Mouse (Mus musculus) testis, adult 2 months (tissue): Measurements from ENCODE around the gene Lrrc28. TPM values are rescaled to one million over a fixed set of nuclear protein-coding genes. Genes with fewer than 3 reads are reported as not detected.

ENCODE experiments used
- H3K27ac ChIP-seq: fragments of 200-500 bp; 2 replicates; pipeline ENCODE4 v1.5.1; 2012; ENCODE audit warnings: low read depth, low read length; ENCODE audit not compliant: control insufficient read depth, insufficient read depth
- H3K27me3 ChIP-seq: fragments of 200-500 bp; 2 replicates; pipeline ENCODE4 v1.6.1; 2012; ENCODE audit warnings: mild to moderate bottlenecking, low read length, moderate library complexity; ENCODE audit not compliant: control insufficient read depth, insufficient read depth
- H3K36me3 ChIP-seq: fragments of 200-500 bp; 2 replicates; pipeline ENCODE4 v1.6.1; 2012; ENCODE audit warnings: mild to moderate bottlenecking, low read length; ENCODE audit not compliant: control insufficient read depth, insufficient read depth
- H3K4me1 ChIP-seq: fragments of 200-500 bp; 2 replicates; pipeline ENCODE4 v1.6.1; 2012; ENCODE audit warnings: low read length; ENCODE audit not compliant: control insufficient read depth, insufficient read depth
- H3K4me3 ChIP-seq: fragments of 200-500 bp; 2 replicates; pipeline ENCODE4 v1.5.1; 2012; ENCODE audit warnings: low read depth, mild to moderate bottlenecking, low read length, moderate library complexity, mixed read lengths; ENCODE audit not compliant: control insufficient read depth
- CTCF ChIP-seq: fragments of 200-500 bp; IDR thresholded peaks from 2 replicates; pipeline ENCODE4 v1.5.1; 2012; ENCODE audit warnings: low read depth, mild to moderate bottlenecking, inconsistent platforms, low read length, moderate library complexity; ENCODE audit not compliant: control insufficient read depth, insufficient read depth, insufficient replicate concordance
- POLR2A ChIP-seq: fragments of 200-500 bp; IDR thresholded peaks from 2 replicates; pipeline ENCODE4 v1.6.1; 2012; ENCODE audit warnings: low read depth, mild to moderate bottlenecking, inconsistent platforms, low read length, moderate library complexity; ENCODE audit not compliant: control insufficient read depth
- polyA plus RNA-seq: library from polyadenylated mRNA; depleted of rRNA; stranded (reverse); fragments of >200 nt; gene quantifications from 2 replicates; pipeline ENCODE4 v1.2.3, GENCODE M21; 2012

Gene Lrrc28
- polyA plus RNA-seq, 1 experiment, result 565 TPM

- Histone ChIP-seq H3K27ac (no peak overlapping the region), H3K36me3 (no peaks in the 10 kb centered on the region; the same call in 1 of the 2 replicates), H3K27me3 (no peaks in the 10 kb centered on the region), H3K4me3 (no peak overlapping the region), H3K4me1 (no peaks in the 10 kb centered on the region; the same call in 1 of the 2 replicates)
- TF ChIP-seq CTCF (no peak), POLR2A (no peak)
Observed at GRCm38 (mm10) chr7:67546282-67546681, 98.8 kb downstream of the Lrrc28 start.

GRCm38 (mm10) chr7:67544586-67544985 lies 100.5 kb downstream of the Lrrc28 start:
- no peaks in the 10 kb centered on the region for H3K27me3 ChIP-seq
- TF ChIP-seq POLR2A (no peak), CTCF (no peak)
- H3K4me3 ChIP-seq, result no peak overlapping the region
- no peaks in the 10 kb centered on the region for H3K4me1 ChIP-seq
- H3K27ac ChIP-seq, result no peak overlapping the region
- no peaks in the 10 kb centered on the region; the same call in 1 of the 2 replicates for H3K36me3 ChIP-seq

- TF ChIP-seq POLR2A (no peak), CTCF (no peak)
- Histone ChIP-seq H3K4me3 (no peak overlapping the region), H3K36me3 (no peaks in the 10 kb centered on the region; the same call in 1 of the 2 replicates), H3K27me3 (no peaks in the 10 kb centered on the region), H3K4me1 (no peaks in the 10 kb centered on the region), H3K27ac (no peak overlapping the region)
Observed at GRCm38 (mm10) chr7:67543641-67544040, 101.4 kb downstream of the Lrrc28 start.

- Histone ChIP-seq H3K4me1 (no peaks in the 10 kb centered on the region), H3K36me3 (no peaks in the 10 kb centered on the region), H3K27ac (no peak overlapping the region), H3K27me3 (no peaks in the 10 kb centered on the region), H3K4me3 (no peak overlapping the region)
- TF ChIP-seq CTCF (no peak), POLR2A (no peak)
Observed at GRCm38 (mm10) chr7:67536588-67537372, 108.3 kb downstream of the Lrrc28 start.

- Histone ChIP-seq H3K36me3 (no peaks in the 10 kb centered on the region), H3K27ac (no peak overlapping the region), H3K4me3 (no peak overlapping the region), H3K27me3 (no peaks in the 10 kb centered on the region), H3K4me1 (no peaks in the 10 kb centered on the region)
- TF ChIP-seq CTCF (no peak), POLR2A (no peak)
Observed at GRCm38 (mm10) chr7:67535941-67536340, 109.1 kb downstream of the Lrrc28 start.

- H3K27me3 ChIP-seq, result no peaks in the 10 kb centered on the region
- H3K4me3 ChIP-seq, result no peak overlapping the region
- H3K4me1 ChIP-seq, result peaks cover 14% of the 10 kb centered on the region
- TF ChIP-seq POLR2A (no peak), CTCF (no peak)
- H3K36me3 ChIP-seq, result no peaks in the 10 kb centered on the region; the same call in 1 of the 2 replicates
- no peak overlapping the region for H3K27ac ChIP-seq
Observed at GRCm38 (mm10) chr7:67530981-67531380, 114.1 kb downstream of the Lrrc28 start.

GRCm38 (mm10) chr7:67529381-67529780 lies 115.7 kb downstream of the Lrrc28 start:
- no peaks in the 10 kb centered on the region; the same call in 1 of the 2 replicates for H3K36me3 ChIP-seq
- peaks cover 14% of the 10 kb centered on the region for H3K4me1 ChIP-seq
- H3K27me3 ChIP-seq, result no peaks in the 10 kb centered on the region
- TF ChIP-seq CTCF (no peak), POLR2A (no peak)
- no peak overlapping the region for H3K4me3 ChIP-seq
- H3K27ac ChIP-seq, result no peak overlapping the region; the same call in 1 of the 2 replicates

GRCm38 (mm10) chr7:67528821-67529221 lies 116.2 kb downstream of the Lrrc28 start:
- no peaks in the 10 kb centered on the region; the same call in 1 of the 2 replicates for H3K36me3 ChIP-seq
- peak overlapping the region; percentile 61 for H3K4me3 ChIP-seq

More at GRCm38 (mm10) chr7:67528821-67529221, 116.2 kb downstream of the Lrrc28 start:
- no peak for TF ChIP-seq POLR2A
- TF ChIP-seq CTCF, result no peak
- H3K27me3 ChIP-seq, result no peaks in the 10 kb centered on the region
- H3K4me1 ChIP-seq, result peaks cover 14% of the 10 kb centered on the region
- H3K27ac ChIP-seq, result peak overlapping the region; percentile 32
